Mouse (Mus musculus): ENCODE measurements around the gene Anapc7.
"Not testable (repeated sequence)": the region's sequence is repeated elsewhere in the genome, so short reads cannot be mapped to it uniquely, and the experiment has no call there.

Anapc7 gene

GRCm38 (mm10) chr5:122452194-122452593, 30.7 kb downstream of the Anapc7 start:
- DNase-seq (ENCODE audit: low read depth) = no peak

- DNase-seq (ENCODE audit: low read depth) = no peak
These were observed 31.7 kb downstream of the Anapc7 start for GRCm38 (mm10) chr5:122453188-122453587.

- DNase-seq (ENCODE audit: low read depth) = no peak
These were observed 32.9 kb downstream of the Anapc7 start for GRCm38 (mm10) chr5:122454442-122454841.

- DNase-seq (ENCODE audit: low read depth) = no peak
These were observed 33.4 kb downstream of the Anapc7 start for GRCm38 (mm10) chr5:122454883-122455282.

GRCm38 (mm10) chr5:122455584-122455983, 34.1 kb downstream of the Anapc7 start:
- no peak for DNase-seq (ENCODE audit: low read depth)

- not testable (repeated sequence) for DNase-seq (ENCODE audit: low read depth)
These were observed 35.6 kb downstream of the Anapc7 start for GRCm38 (mm10) chr5:122457054-122457453.

- DNase-seq (ENCODE audit: low read depth) = no peak
These were observed 36.6 kb downstream of the Anapc7 start for GRCm38 (mm10) chr5:122458066-122458465.

- no peak for DNase-seq (ENCODE audit: low read depth)
These were observed 37.8 kb downstream of the Anapc7 start for GRCm38 (mm10) chr5:122459335-122459734.

GRCm38 (mm10) chr5:122460656-122461055, 39.2 kb downstream of the Anapc7 start:
- no peak for DNase-seq (ENCODE audit: low read depth)

GRCm38 (mm10) chr5:122461431-122461830, 39.9 kb downstream of the Anapc7 start:
- DNase-seq (ENCODE audit: low read depth) = no peak

- no peak for DNase-seq (ENCODE audit: low read depth)
These were observed 50.2 kb downstream of the Anapc7 start for GRCm38 (mm10) chr5:122471658-122472057.

GRCm38 (mm10) chr5:122474643-122475363, 53.3 kb downstream of the Anapc7 start:
- DNase-seq (ENCODE audit: low read depth) = no peak

- DNase-seq (ENCODE audit: low read depth) = no peak
These were observed 54.6 kb downstream of the Anapc7 start for GRCm38 (mm10) chr5:122476078-122476477.

- no peak for DNase-seq (ENCODE audit: low read depth)
These were observed 56.0 kb downstream of the Anapc7 start for GRCm38 (mm10) chr5:122477492-122477891.

- DNase-seq (ENCODE audit: low read depth) = no peak
These were observed 57.6 kb downstream of the Anapc7 start for GRCm38 (mm10) chr5:122479131-122479530.

- no peak for DNase-seq (ENCODE audit: low read depth)
These were observed 60.4 kb downstream of the Anapc7 start for GRCm38 (mm10) chr5:122481844-122482243.

- DNase-seq (ENCODE audit: low read depth) = no peak
These were observed 61.4 kb downstream of the Anapc7 start for GRCm38 (mm10) chr5:122482733-122483391.

GRCm38 (mm10) chr5:122486243-122486642, 64.8 kb downstream of the Anapc7 start:
- DNase-seq (ENCODE audit: low read depth) = not testable (repeated sequence)

- no peak for DNase-seq (ENCODE audit: low read depth)
These were observed 66.3 kb downstream of the Anapc7 start for GRCm38 (mm10) chr5:122487825-122488224.

GRCm38 (mm10) chr5:122490148-122490547, 68.7 kb downstream of the Anapc7 start:
- no peak for DNase-seq (ENCODE audit: low read depth)

- DNase-seq (ENCODE audit: low read depth) = no peak
These were observed 69.9 kb downstream of the Anapc7 start for GRCm38 (mm10) chr5:122491385-122491784.

- DNase-seq (ENCODE audit: low read depth) = no peak
These were observed 71.5 kb downstream of the Anapc7 start for GRCm38 (mm10) chr5:122493035-122493434.

GRCm38 (mm10) chr5:122494449-122494848, 73.0 kb downstream of the Anapc7 start:
- no peak for DNase-seq (ENCODE audit: low read depth)
